Mouse (Mus musculus) bone marrow macrophage, adult 2 months (primary cell): ENCODE data around the gene Trpm3.

Experiments
- CTCF ChIP-seq: IDR thresholded peaks from 2 replicates; pipeline ENCODE4 v1.5.1; 2012; ENCODE audit warnings: low read depth, mild to moderate bottlenecking, low read length, moderate library complexity
- POLR2A ChIP-seq: IDR thresholded peaks from 2 replicates; pipeline ENCODE4 v1.6.1; 2012; ENCODE audit warnings: mild to moderate bottlenecking, low read depth, low read length, borderline replicate concordance

- TF ChIP-seq POLR2A (no peak), CTCF (no peak)
Observed at GRCm38 (mm10) chr19:22234187-22234586, 95.3 kb downstream of the Trpm3 start.
